Mouse (Mus musculus) layer of hippocampus, postnatal 25 days (tissue): ENCODE measurements around the gene Mphosph10. TPM values are rescaled to one million over a fixed set of nuclear protein-coding genes. Genes with fewer than 3 reads are reported as not detected.
A peak's percentile ranks its signal among the peaks of the same experiment; 100 is the strongest.

Experiments
- DNase-seq, 2 experiments: peaks; one replicate each; pipeline ENCODE4 v3.0.0; 2022; ENCODE audit warnings: mixed read lengths in 2 of 2, low spot score in 1 of 2; ENCODE audit errors: extremely low spot score in 1 of 2
- total RNA-seq, 2 experiments: library from RNA; stranded (reverse); gene quantifications; 2 replicates each; pipeline ENCODE4 v1.2.3; 2021

Mphosph10 gene
- total RNA-seq, 2 experiments from 2014 or later: 20.5 to 22.7 TPM

GRCm38 (mm10) chr7:64354206-64354605 lies 37.9 kb downstream of the Mphosph10 start:
- DNase-seq: no peak

DNA sequence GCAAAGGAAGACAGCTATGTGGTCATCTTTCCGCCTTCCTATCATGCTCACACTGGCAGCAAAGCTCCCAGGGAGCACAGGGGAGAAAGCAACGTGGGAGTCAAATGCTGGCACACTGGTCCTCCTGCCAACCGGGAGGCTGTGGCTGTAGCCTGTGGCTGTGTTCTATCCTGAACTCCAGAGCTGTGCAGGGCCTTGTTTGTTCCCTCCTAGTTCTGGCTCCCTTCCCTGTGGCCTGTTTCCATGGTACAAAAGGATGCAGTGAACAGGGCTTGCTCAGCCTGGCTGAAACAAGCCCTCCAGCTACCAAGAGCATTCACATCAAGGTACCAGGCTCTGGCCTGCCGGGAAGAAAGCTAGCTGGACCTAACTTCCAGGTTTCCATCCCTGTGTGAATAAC lies 41.0 kb downstream of the Mphosph10 start:
- DNase-seq: peak; percentile 36 to 56

GRCm38 (mm10) chr7:64349147-64349861 lies 42.8 kb downstream of the Mphosph10 start:
- DNase-seq: peak in 1 of 2 experiments; percentile 36

DNA sequence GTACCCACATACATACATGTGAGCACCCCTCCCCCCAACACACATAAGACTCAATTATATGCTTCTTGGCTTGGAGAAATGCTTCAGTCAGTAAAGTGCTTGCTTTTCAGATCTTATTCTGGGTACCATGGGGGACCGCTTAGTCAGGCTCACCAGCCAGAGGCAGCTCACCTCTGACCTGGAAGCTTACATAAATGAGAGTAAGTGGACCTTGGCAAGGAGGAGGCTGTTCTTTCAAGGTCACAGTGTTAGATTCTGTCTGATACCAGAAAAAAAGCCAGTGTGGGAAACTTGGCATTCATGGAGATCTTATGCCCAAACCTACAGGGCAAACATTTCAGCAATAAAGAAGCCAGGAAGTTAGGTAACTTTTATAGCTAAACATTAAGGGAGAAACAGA lies 44.3 kb downstream of the Mphosph10 start:
- no peak for DNase-seq

GRCm38 (mm10) chr7:64332686-64333085 lies 59.4 kb downstream of the Mphosph10 start:
- DNase-seq: no peak

DNA sequence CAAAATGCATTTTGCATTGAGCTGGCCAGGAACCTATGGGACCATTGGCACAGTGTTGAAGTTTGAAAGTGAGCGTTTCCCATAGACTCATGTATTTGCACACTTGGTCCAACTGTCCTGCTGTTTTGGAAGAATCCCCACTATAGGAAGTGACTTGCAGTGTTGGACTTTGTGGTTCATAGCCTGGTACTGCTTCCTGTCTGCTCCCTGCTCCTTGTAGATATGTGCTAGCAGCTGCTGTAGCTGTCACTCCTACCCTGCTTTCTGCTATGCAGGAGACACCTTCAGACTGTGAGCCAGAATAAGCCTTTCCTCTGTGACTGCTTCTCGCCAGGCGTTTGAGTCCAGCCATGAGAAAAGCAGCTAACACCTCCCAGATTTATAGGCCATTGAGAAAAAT lies 60.8 kb downstream of the Mphosph10 start:
- DNase-seq: no peak

GRCm38 (mm10) chr7:64327486-64327885 lies 64.6 kb downstream of the Mphosph10 start:
- no peak for DNase-seq

DNA sequence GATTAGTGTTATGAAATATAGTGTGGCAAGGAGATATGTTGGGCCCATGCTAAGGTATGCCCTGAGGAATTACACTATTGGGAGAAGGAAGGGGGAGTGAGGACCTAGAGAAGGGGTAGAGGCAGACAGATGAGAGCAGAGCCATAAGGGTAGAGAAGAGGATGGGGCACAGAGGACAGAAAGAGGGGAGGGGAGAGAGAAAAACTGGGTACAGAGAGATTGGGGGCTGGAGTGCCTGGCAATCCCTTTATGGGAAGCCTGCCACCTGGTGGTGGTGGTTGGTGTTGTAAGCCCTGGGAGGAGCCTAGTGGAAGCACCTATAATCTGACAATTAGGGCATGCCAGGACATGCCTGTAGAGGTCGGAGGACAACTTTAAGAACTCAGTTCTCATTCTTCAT lies 65.2 kb downstream of the Mphosph10 start:
- peak; percentile 82 to 98 for DNase-seq

Other genes with a start within 250 kb of the Mphosph10 start
- gene Trpm1, start 238.4 kb downstream of the Mphosph10 start, total RNA-seq: under 1 TPM; 0.27 to 0.35 TPM
- gene Mtmr10, start 104.6 kb downstream of the Mphosph10 start, total RNA-seq: 10 to 100 TPM; 16.6 to 18.7 TPM
- gene Fan1, start 18.2 kb downstream of the Mphosph10 start, total RNA-seq: 10 to 100 TPM in 1 of 2 experiments, 1 to 10 TPM in 1; 9.6 to 12.3 TPM
- 10 to 100 TPM; 47.5 to 51.0 TPM for gene Mcee, start 339 bp upstream of the Mphosph10 start, total RNA-seq
- gene Apba2, start 109.4 kb upstream of the Mphosph10 start, total RNA-seq: 100 to 1,000 TPM; 251 to 263 TPM